Comparison of ENCODE assay signal across 8 mouse cellular contexts in genomic region chr1:170997756-170998655, GRCm38 (mm10). TPM values are rescaled to one million over a fixed set of nuclear protein-coding genes. Genes with fewer than 3 reads are reported as not detected.
DNase-seq lines count a peak whose midpoint lies in the region; ATAC-seq lines count a peak whose summit lies in the region.

No protein-coding gene starts in this region.

- WGBS in hindbrain, embryonic 14.5 days, result 63% methylated on average over 21 of the region's 21 CpGs

- no peaks in the 10 kb centered on the region for H3K36me3 ChIP-seq in hindbrain, embryonic 14.5 days (replicated peaks; ENCODE audit: control insufficient read depth, insufficient read depth)
- no peaks in the 10 kb centered on the region for H3K36me3 ChIP-seq in megakaryocyte, embryonic 14.5 days (replicated peaks; ENCODE audit: low read length)

- DNase-seq in cerebellum, postnatal 14 days, result peak; percentile 56 to 65
- peak; percentile 52 for DNase-seq in adrenal gland, adult 2 months
- peak; percentile 64 to 71 for DNase-seq in frontal cortex, postnatal 14 days (ENCODE audit: low spot score in 2 of 2)
- no peak for DNase-seq in hindbrain, embryonic 14.5 days (ENCODE audit: low spot score)
- peak; percentile 70 to 78 for DNase-seq in left cerebral cortex, postnatal 14 days (ENCODE audit: low spot score in 2 of 2)
- DNase-seq in spleen, postnatal 36 days (ENCODE audit: low spot score in 2 of 2), result peak; percentile 48 to 55

- H3K27ac ChIP-seq in hindbrain, embryonic 14.5 days, result no peak overlapping the region

- no peak for ATAC-seq in cerebellum, adult (ENCODE audit: insufficient number of reproducible peaks, low FRiP score, low TSS enrichment)
- ATAC-seq in hindbrain, embryonic 14.5 days (ENCODE audit: low FRiP score), result no peak

- H3K27me3 ChIP-seq in hindbrain, embryonic 14.5 days (ENCODE audit: control insufficient read depth, insufficient read depth, low read length), result no peaks in the 10 kb centered on the region
- peaks cover 5% of the 10 kb centered on the region for H3K27me3 ChIP-seq in megakaryocyte, embryonic 14.5 days (replicated peaks)

- intact Hi-C loops in left cerebral cortex, postnatal 14 days (cut with DNase I), result no loop called here

- H3K4me3 ChIP-seq in hindbrain, embryonic 14.5 days (replicated peaks; ENCODE audit: low read length), result no peak overlapping the region
- H3K4me3 ChIP-seq in megakaryocyte, embryonic 14.5 days (replicated peaks), result peak overlapping the region; percentile 89

- no peaks in the 10 kb centered on the region for H3K4me1 ChIP-seq in hindbrain, embryonic 14.5 days (replicated peaks; ENCODE audit: control insufficient read depth, insufficient read depth, low read length)
- peaks cover 17% of the 10 kb centered on the region for H3K4me1 ChIP-seq in megakaryocyte, embryonic 14.5 days

- H3K9ac ChIP-seq in hindbrain, embryonic 14.5 days, result no peak overlapping the region

- no peaks in the 10 kb centered on the region for H3K9me3 ChIP-seq in hindbrain, embryonic 14.5 days (ENCODE audit: control insufficient read depth, low read length)
- H3K9me3 ChIP-seq in megakaryocyte, embryonic 14.5 days, result no peaks in the 10 kb centered on the region

- H3K4me2 ChIP-seq in hindbrain, embryonic 14.5 days (replicated peaks), result peak overlapping the region; percentile 28

RNA-seq across cellular contexts. Expression of gene Fcgr4, which starts 20.7 kb away (rescaled TPM):
- total RNA-seq in adrenal gland, adult 2 months (2021), result 1 to 10 TPM; 5.1 to 6.9 TPM
- polyA plus RNA-seq in adrenal gland, adult 2 months (2012; rRNA removed), result 1.6 and 2.0 TPM in 2 replicates
- polyA plus RNA-seq in hindbrain, embryonic 14.5 days (2014; fragmentation: Nextera tagmentation; extraction: Ambion mirVana), result 0.33 and 0.56 TPM in 2 replicates
- total RNA-seq in left cerebral cortex, postnatal 14 days (2021), result not detected
- 0.07 TPM in 1 of 2 replicates, not detected in the other for polyA plus RNA-seq in megakaryocyte, embryonic 14.5 days (2012; ENCODE audit: insufficient read depth, low replicate concordance)

RNA-seq across cellular contexts. Expression of gene Fcgr2b, which starts 21.7 kb away (rescaled TPM):
- total RNA-seq in adrenal gland, adult 2 months (2021), result 1 to 10 TPM; 7.6 to 8.3 TPM
- 4.0 and 4.2 TPM in 2 replicates for polyA plus RNA-seq in adrenal gland, adult 2 months (2012; rRNA removed)
- 1.2 and 1.8 TPM in 2 replicates for polyA plus RNA-seq in hindbrain, embryonic 14.5 days (2014; fragmentation: Nextera tagmentation; extraction: Ambion mirVana)
- total RNA-seq in left cerebral cortex, postnatal 14 days (2021), result 1 to 10 TPM; 4.6 to 5.2 TPM
- polyA plus RNA-seq in megakaryocyte, embryonic 14.5 days (2012; ENCODE audit: insufficient read depth, low replicate concordance), result 17.6 TPM in 1 of 2 replicates, not detected in the other
